Mouse (Mus musculus) thymus, adult 2 months (tissue): ENCODE measurements around the gene Ccdc97. TPM values are rescaled to one million over a fixed set of nuclear protein-coding genes. Genes with fewer than 3 reads are reported as not detected.

Source experiments
- DNase-seq: peaks from one replicate; pipeline ENCODE4 v3.0.0; 2021
- H3K27ac ChIP-seq: fragments of 200-500 bp; 2 replicates; pipeline ENCODE4 v1.5.1; 2012; ENCODE audit warnings: low read length, control low read depth; ENCODE audit not compliant: control insufficient read depth, insufficient read depth
- H3K27me3 ChIP-seq: fragments of 200-500 bp; 2 replicates; pipeline ENCODE4 v1.6.1; 2012; ENCODE audit warnings: mild to moderate bottlenecking, low read length, moderate library complexity, mixed read lengths; ENCODE audit not compliant: control insufficient read depth, insufficient read depth
- H3K36me3 ChIP-seq: fragments of 200-500 bp; 2 replicates; pipeline ENCODE4 v1.6.1; 2012; ENCODE audit warnings: mild to moderate bottlenecking, low read length, moderate library complexity; ENCODE audit not compliant: control insufficient read depth, insufficient read depth
- H3K4me1 ChIP-seq: fragments of 200-500 bp; replicated peaks from 2 replicates; pipeline ENCODE4 v1.6.1; 2012; ENCODE audit warnings: low read length; ENCODE audit not compliant: control insufficient read depth, insufficient read depth
- H3K4me3 ChIP-seq: fragments of 200-500 bp; 2 replicates; pipeline ENCODE4 v1.5.1; 2012; ENCODE audit warnings: mild to moderate bottlenecking, low read length, control low read depth, moderate library complexity; ENCODE audit not compliant: control insufficient read depth, insufficient read depth
- CTCF ChIP-seq: fragments of 200-500 bp; IDR thresholded peaks from 2 replicates; pipeline ENCODE4 v1.5.1; 2012; ENCODE audit warnings: mild to moderate bottlenecking, control low read depth, low read length, moderate library complexity, borderline replicate concordance; ENCODE audit not compliant: control insufficient read depth, poor library complexity, insufficient read depth; ENCODE audit errors: extremely low read depth
- POLR2A ChIP-seq: fragments of 200-500 bp; IDR thresholded peaks from 2 replicates; pipeline ENCODE4 v1.6.1; 2012; ENCODE audit warnings: mild to moderate bottlenecking, low read length, control low read depth, moderate library complexity; ENCODE audit not compliant: control insufficient read depth, poor library complexity, insufficient read depth; ENCODE audit errors: extremely low read depth
- WGBS: fragments of 180-500 bp; shearing (Covaris S2); methylation state at CpG from one replicate; pipeline ENCODE4 v1.1.7; 2018; 5-methylcytosine and 5-hydroxymethylcytosine counted together
- polyA plus RNA-seq: library from polyadenylated mRNA; depleted of rRNA; stranded (reverse); fragments of >200 nt; gene quantifications from 2 replicates; pipeline ENCODE4 v1.2.3, GENCODE M21; 2012

Ccdc97 gene
- polyA plus RNA-seq, 1 experiment: 184 TPM

- Histone ChIP-seq H3K27me3 (no peaks in the 10 kb centered on the region), H3K4me3 (no peak overlapping the region), H3K36me3 (peaks cover 43% of the 10 kb centered on the region), H3K27ac (no peak overlapping the region), H3K4me1 (peaks cover 8% of the 10 kb centered on the region)
- WGBS: 91% methylated on average over 5 of the region's 5 CpGs
- no peak for DNase-seq
- TF ChIP-seq CTCF (no peak), POLR2A (no peak)
These were observed 1.9 kb upstream of the Ccdc97 start for GRCm38 (mm10) chr7:25720760-25721159.

GRCm38 (mm10) chr7:25719761-25720610 is 1.1 kb upstream of the Ccdc97 start:
- H3K36me3 ChIP-seq: peaks cover 42% of the 10 kb centered on the region
- WGBS: 49% methylated on average over 10 of the region's 10 CpGs
- H3K27ac ChIP-seq: no peak overlapping the region
- H3K4me1 ChIP-seq: peaks cover 8% of the 10 kb centered on the region
- peak; percentile 70 for DNase-seq
- TF ChIP-seq POLR2A (no peak), CTCF (peak; percentile 65; the same call in 1 of the 2 replicates)
- no peak overlapping the region for H3K4me3 ChIP-seq
- no peaks in the 10 kb centered on the region for H3K27me3 ChIP-seq

GRCm38 (mm10) chr7:25717478-25717877 is 1.4 kb downstream of the Ccdc97 start:
- WGBS: 91% methylated on average over 3 of the region's 3 CpGs
- Histone ChIP-seq H3K27me3 (no peaks in the 10 kb centered on the region), H3K4me1 (peaks cover 8% of the 10 kb centered on the region), H3K4me3 (no peak overlapping the region), H3K27ac (no peak overlapping the region), H3K36me3 (peaks cover 41% of the 10 kb centered on the region)
- TF ChIP-seq POLR2A: no peak
- no peak for TF ChIP-seq CTCF
- no peak for DNase-seq

GRCm38 (mm10) chr7:25715731-25716271 is 3.1 kb downstream of the Ccdc97 start:
- H3K4me1 ChIP-seq: peaks cover 14% of the 10 kb centered on the region
- peaks cover 34% of the 10 kb centered on the region for H3K36me3 ChIP-seq
- no peak for DNase-seq
- TF ChIP-seq POLR2A: no peak
- no peak for TF ChIP-seq CTCF
- no peaks in the 10 kb centered on the region for H3K27me3 ChIP-seq
- H3K27ac ChIP-seq: no peak overlapping the region
- WGBS: 98% methylated on average over 22 of the region's 22 CpGs
- H3K4me3 ChIP-seq: no peak overlapping the region

GRCm38 (mm10) chr7:25714581-25714980 is 4.3 kb downstream of the Ccdc97 start:
- Histone ChIP-seq H3K4me3 (no peak overlapping the region), H3K36me3 (peaks cover 32% of the 10 kb centered on the region), H3K27me3 (no peaks in the 10 kb centered on the region), H3K4me1 (peaks cover 18% of the 10 kb centered on the region), H3K27ac (no peak overlapping the region)
- TF ChIP-seq POLR2A (no peak), CTCF (no peak)
- DNase-seq: no peak
- 99% methylated on average over 8 of the region's 8 CpGs for WGBS

- WGBS: 96% methylated on average over 9 of the region's 9 CpGs
- Histone ChIP-seq H3K4me3 (no peak overlapping the region), H3K4me1 (peaks cover 17% of the 10 kb centered on the region), H3K27me3 (no peaks in the 10 kb centered on the region), H3K36me3 (peaks cover 32% of the 10 kb centered on the region), H3K27ac (no peak overlapping the region)
- no peak for DNase-seq
- TF ChIP-seq CTCF (no peak), POLR2A (no peak)
These were observed 6.1 kb downstream of the Ccdc97 start for GRCm38 (mm10) chr7:25712801-25713200.

- Histone ChIP-seq H3K36me3 (peaks cover 32% of the 10 kb centered on the region), H3K4me3 (no peak overlapping the region), H3K27me3 (no peaks in the 10 kb centered on the region), H3K27ac (no peak overlapping the region), H3K4me1 (peaks cover 19% of the 10 kb centered on the region)
- TF ChIP-seq POLR2A (no peak), CTCF (no peak)
- WGBS: 51% methylated on average over 7 of the region's 7 CpGs
- DNase-seq: no peak
These were observed 7.1 kb downstream of the Ccdc97 start for GRCm38 (mm10) chr7:25711731-25712197.
